Mouse (Mus musculus) MEL (cell line): ENCODE measurements at regions not wholly inside any gene's neighbourhood (a gene's known extent, or its start where the extent isn't known, plus 50 kb on each side); places are given as distances from the start of the nearest gene placed in this dataset.
A peak's percentile ranks its signal among the peaks of the same experiment; 100 is the strongest.

Experiments
- DNase-seq: peaks from one replicate; pipeline ENCODE4 v3.0.0; 2011; ENCODE audit warnings: low read depth, low spot score
- H3K27ac ChIP-seq: 2 replicates; pipeline ENCODE4 v1.5.1; 2012; ENCODE audit warnings: low read depth, mild to moderate bottlenecking, control low read depth, low read length, moderate library complexity; ENCODE audit not compliant: control insufficient read depth
- H3K27me3 ChIP-seq, 2 experiments: fragments of 150-350 bp in 1 of 2; sonication (generic) in 1 of 2; 2 replicates each; pipeline ENCODE4 v1.6.1; 2012; ENCODE audit warnings: low read length in 2 of 2, mild to moderate bottlenecking in 2 of 2, improper control_type of control experiment in 1 of 2, moderate library complexity in 1 of 2; ENCODE audit not compliant: insufficient read depth in 2 of 2, control insufficient read depth in 1 of 2
- H3K36me3 ChIP-seq, 2 experiments: 2 replicates each; pipeline ENCODE4 v1.6.1; 2012 to 2014; ENCODE audit warnings: low read length in 2 of 2, improper control_type of control experiment in 1 of 2, inconsistent platforms in 1 of 2, mild to moderate bottlenecking in 1 of 2; ENCODE audit not compliant: insufficient read depth in 2 of 2, control insufficient read depth in 1 of 2
- H3K4me1 ChIP-seq, 2 experiments: fragments of 150-350 bp in 1 of 2; sonication (generic) in 1 of 2; 2 replicates each; pipeline ENCODE4 v1.6.1; 2012; ENCODE audit warnings: low read length in 2 of 2, improper control_type of control experiment in 1 of 2, mild to moderate bottlenecking in 1 of 2; ENCODE audit not compliant: insufficient read depth in 2 of 2, control insufficient read depth in 1 of 2
- H3K4me3 ChIP-seq, 2 experiments: fragments of 150-350 bp in 1 of 2; sonication (generic) in 1 of 2; 2 replicates each; pipeline ENCODE4 v1.5.1; 2012; ENCODE audit warnings: low read depth in 2 of 2, low read length in 2 of 2, mild to moderate bottlenecking in 2 of 2, moderate library complexity in 2 of 2, control low read depth in 1 of 2, improper control_type of control experiment in 1 of 2; ENCODE audit not compliant: control insufficient read depth in 1 of 2, insufficient read depth in 1 of 2
- H3K79me2 ChIP-seq: 2 replicates; pipeline ENCODE4 v1.6.1; 2012; ENCODE audit warnings: mild to moderate bottlenecking, low read length, moderate library complexity; ENCODE audit not compliant: control insufficient read depth, poor library complexity, insufficient read depth
- H3K9ac ChIP-seq: 2 replicates; pipeline ENCODE4 v1.6.1; 2012; ENCODE audit warnings: low read depth, mild to moderate bottlenecking, control low read depth, low read length, moderate library complexity; ENCODE audit not compliant: control insufficient read depth, poor library complexity, severe bottlenecking
- H3K9me3 ChIP-seq: fragments of 150-350 bp; sonication (generic); replicated peaks from 2 replicates; pipeline ENCODE4 v1.6.1; 2012; ENCODE audit warnings: mild to moderate bottlenecking, low read length, improper control_type of control experiment, moderate library complexity; ENCODE audit not compliant: insufficient read depth
- BHLHE40 ChIP-seq: IDR thresholded peaks from 2 replicates; pipeline ENCODE4 v1.6.1; 2012; ENCODE audit warnings: low read depth, mild to moderate bottlenecking, inconsistent platforms, low read length, improper control_type of control experiment, borderline replicate concordance
- CHD2 ChIP-seq: IDR thresholded peaks from 2 replicates; pipeline ENCODE4 v1.6.1; 2011; ENCODE audit warnings: low read length, improper control_type of control experiment
- EP300 ChIP-seq, 2 experiments: IDR thresholded peaks; 2 replicates each; pipeline ENCODE4 v1.6.1; 2011; ENCODE audit warnings: improper control_type of control experiment in 2 of 2, low read length in 2 of 2, low read depth in 1 of 2, mild to moderate bottlenecking in 1 of 2
- GABPA ChIP-seq: IDR thresholded peaks from 2 replicates; pipeline ENCODE4 v1.6.1; 2012; ENCODE audit warnings: low read depth, mild to moderate bottlenecking, inconsistent platforms, low read length, improper control_type of control experiment, moderate library complexity
- JUND ChIP-seq: IDR thresholded peaks from 2 replicates; pipeline ENCODE4 v1.6.1; 2011; ENCODE audit warnings: low read depth, mild to moderate bottlenecking, improper control_type of control experiment, low read length
- MAFK ChIP-seq: IDR thresholded peaks from 2 replicates; pipeline ENCODE4 v1.6.1; 2011; ENCODE audit warnings: low read depth, mild to moderate bottlenecking, low read length, improper control_type of control experiment, borderline replicate concordance
- MAZ ChIP-seq: IDR thresholded peaks from 2 replicates; pipeline ENCODE4 v1.6.1; 2012; ENCODE audit warnings: low read depth, mild to moderate bottlenecking, inconsistent platforms, low read length, improper control_type of control experiment
- MEF2A ChIP-seq: IDR thresholded peaks from 2 replicates; pipeline ENCODE4 v1.6.1; 2014; ENCODE audit warnings: low read depth, mild to moderate bottlenecking, inconsistent platforms, low read length, improper control_type of control experiment; ENCODE audit not compliant: poor library complexity, insufficient replicate concordance, severe bottlenecking; ENCODE audit errors: extremely low read depth
- MYC ChIP-seq: IDR thresholded peaks from 2 replicates; pipeline ENCODE4 v1.6.1; 2011; ENCODE audit warnings: low read depth, mild to moderate bottlenecking, low read length, improper control_type of control experiment, moderate library complexity
- NELFE ChIP-seq: IDR thresholded peaks from 2 replicates; pipeline ENCODE4 v1.6.1; 2011; ENCODE audit warnings: low read depth, low read length, improper control_type of control experiment
- NRF1 ChIP-seq: IDR thresholded peaks from 2 replicates; pipeline ENCODE4 v1.6.1; 2014; ENCODE audit warnings: low read depth, mild to moderate bottlenecking, inconsistent platforms, low read length, improper control_type of control experiment, moderate library complexity; ENCODE audit not compliant: poor library complexity, insufficient read depth, severe bottlenecking
- POLR2AphosphoS5 ChIP-seq: IDR thresholded peaks from 2 replicates; pipeline ENCODE4 v1.6.1; 2012; ENCODE audit warnings: low read depth, borderline replicate concordance, mild to moderate bottlenecking, inconsistent platforms, low read length, moderate library complexity, mixed read lengths
- RCOR1 ChIP-seq: IDR thresholded peaks from 2 replicates; pipeline ENCODE4 v1.6.1; 2012; ENCODE audit warnings: low read depth, mild to moderate bottlenecking, inconsistent platforms, low read length, improper control_type of control experiment
- SIN3A ChIP-seq: IDR thresholded peaks from 2 replicates; pipeline ENCODE4 v1.6.1; 2012; ENCODE audit warnings: low read length, improper control_type of control experiment, inconsistent platforms
- SMC3 ChIP-seq: IDR thresholded peaks from 2 replicates; pipeline ENCODE4 v1.6.1; 2011; ENCODE audit warnings: low read depth, low read length, improper control_type of control experiment
- TCF12 ChIP-seq: IDR thresholded peaks from 2 replicates; pipeline ENCODE4 v1.6.1; 2014; ENCODE audit warnings: low read depth, mild to moderate bottlenecking, inconsistent platforms, low read length, improper control_type of control experiment, moderate library complexity
- UBTF ChIP-seq: IDR thresholded peaks from 2 replicates; pipeline ENCODE4 v1.6.1; 2012; ENCODE audit warnings: low read depth, mild to moderate bottlenecking, inconsistent platforms, low read length, improper control_type of control experiment, moderate library complexity, borderline replicate concordance; ENCODE audit not compliant: insufficient read depth
- USF2 ChIP-seq, 2 experiments: IDR thresholded peaks; 2 replicates each; pipeline ENCODE4 v1.6.1; 2011 to 2012; ENCODE audit warnings: improper control_type of control experiment in 2 of 2, low read length in 2 of 2, borderline replicate concordance in 1 of 2, inconsistent platforms in 1 of 2, low read depth in 1 of 2, mild to moderate bottlenecking in 1 of 2; ENCODE audit not compliant: insufficient read depth in 1 of 2
- ZC3H11A ChIP-seq: IDR thresholded peaks from 2 replicates; pipeline ENCODE4 v1.6.1; 2012; ENCODE audit warnings: low read depth, mild to moderate bottlenecking, inconsistent platforms, low read length, improper control_type of control experiment
- ZKSCAN1 ChIP-seq: IDR thresholded peaks from 2 replicates; pipeline ENCODE4 v1.6.1; 2012; ENCODE audit warnings: low read depth, mild to moderate bottlenecking, inconsistent platforms, low read length, improper control_type of control experiment, moderate library complexity
- ZNF384 ChIP-seq: IDR thresholded peaks from 2 replicates; pipeline ENCODE4 v1.6.1; 2012; ENCODE audit warnings: low read depth, mild to moderate bottlenecking, inconsistent platforms, low read length, improper control_type of control experiment

GRCm38 (mm10) chr15:24786336-24786735 lies 627.2 kb downstream of the Basp1 start:
- no peak overlapping the region for H3K27ac ChIP-seq
- no peaks in the 10 kb centered on the region for H3K27me3 ChIP-seq
- TF ChIP-seq MEF2A (no peak), BHLHE40 (no peak), GABPA (no peak), ZC3H11A (no peak), ZKSCAN1 (no peak), NELFE (no peak)
- H3K9ac ChIP-seq = no peak overlapping the region
- DNase-seq = no peak
- H3K36me3 ChIP-seq = no peaks in the 10 kb centered on the region
- H3K79me2 ChIP-seq = no peaks in the 10 kb centered on the region
- H3K4me3 ChIP-seq = no peak overlapping the region
- H3K4me1 ChIP-seq = no peaks in the 10 kb centered on the region
- no peaks in the 10 kb centered on the region for H3K9me3 ChIP-seq

- TF ChIP-seq SIN3A = no peak
- DNase-seq = no peak
- Histone ChIP-seq H3K4me1 (no peaks in the 10 kb centered on the region), H3K9me3 (no peaks in the 10 kb centered on the region), H3K4me3 (no peak overlapping the region), H3K27me3 (no peaks in the 10 kb centered on the region), H3K27ac (no peak overlapping the region), H3K36me3 (no peaks in the 10 kb centered on the region), H3K79me2 (no peaks in the 10 kb centered on the region), H3K9ac (no peak overlapping the region)
Measured at GRCm38 (mm10) chr15:24778234-24778633, 635.3 kb downstream of the Basp1 start.

DNA sequence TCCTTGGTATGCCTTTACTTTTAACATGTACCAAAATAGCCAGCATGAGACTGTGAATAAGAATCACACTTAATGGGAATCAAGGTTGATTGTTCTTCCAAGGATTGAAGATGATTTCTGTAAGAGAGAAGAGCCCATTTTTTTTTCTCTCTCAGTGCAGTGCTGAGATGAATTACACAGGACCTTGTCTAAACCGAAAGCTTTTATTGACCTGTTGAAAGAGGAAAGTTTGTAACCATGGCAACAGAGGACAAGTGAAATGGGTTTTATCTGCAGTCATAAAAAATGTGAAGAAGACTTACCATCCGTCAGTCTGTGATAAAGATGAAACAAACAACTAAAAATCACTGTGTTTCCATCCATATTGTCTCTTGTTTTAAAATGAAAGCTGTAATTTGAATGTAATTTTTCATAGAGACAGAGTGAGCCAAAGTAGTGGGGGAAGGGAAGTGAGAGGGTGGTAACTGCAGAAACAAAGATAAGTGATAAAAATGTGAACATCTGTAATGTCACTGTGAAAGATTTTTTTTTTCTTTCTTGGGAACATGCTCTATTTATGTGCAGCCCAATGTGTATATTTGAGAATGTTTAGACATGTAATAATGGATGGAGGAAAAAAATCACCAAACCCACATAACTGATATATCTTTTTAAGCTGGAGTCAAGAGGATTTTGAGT lies 661.9 kb downstream of the Basp1 start:
- Histone ChIP-seq H3K4me3 (no peak overlapping the region), H3K9ac (no peak overlapping the region), H3K79me2 (no peaks in the 10 kb centered on the region), H3K36me3 (no peaks in the 10 kb centered on the region), H3K27ac (no peak overlapping the region), H3K27me3 (no peaks in the 10 kb centered on the region), H3K9me3 (no peaks in the 10 kb centered on the region), H3K4me1 (no peaks in the 10 kb centered on the region)
- no peak for DNase-seq
- TF ChIP-seq UBTF = no peak
- TF ChIP-seq RCOR1 = no peak
- 0 out of 2 replicates have a peak, but pooled peaks have one; percentile 15 for TF ChIP-seq TCF12
- TF ChIP-seq CHD2 = no peak
- no peak for TF ChIP-seq JUND
- no peak for TF ChIP-seq EP300 (IDR thresholded peaks at IDR 0.05; ENCODE audit: low read depth in 1 of 2, low read length in 2 of 2)
- no peak for TF ChIP-seq POLR2AphosphoS5
- TF ChIP-seq USF2 (IDR thresholded peaks at IDR 0.05; ENCODE audit: borderline replicate concordance in 1 of 2, insufficient read depth in 1 of 2, low read depth in 1 of 2, low read length in 2 of 2) = no peak
- TF ChIP-seq NRF1 = no peak
- no peak for TF ChIP-seq SIN3A
- TF ChIP-seq MYC = no peak
- peak; percentile 57 for TF ChIP-seq ZNF384
- no peak for TF ChIP-seq SMC3
- TF ChIP-seq MAZ = no peak
- TF ChIP-seq ZKSCAN1 = no peak
- no peak for TF ChIP-seq MAFK
- no peak for TF ChIP-seq MEF2A
